Mouse (Mus musculus) midbrain, embryonic 16.5 days (tissue): Measurements from ENCODE around the gene Astn1. TPM values are rescaled to one million over a fixed set of nuclear protein-coding genes. Genes with fewer than 3 reads are reported as not detected.

Source experiments
- ATAC-seq: fragments of 200-750 bp; cut with Nextera tagmentation; 2 replicates; pipeline ENCODE4 v1.8.0; 2017; ENCODE audit warnings: moderate TSS enrichment
- H3K27ac ChIP-seq: fragments of 300-500 bp; sonication (generic); 2 replicates; pipeline ENCODE4 v1.5.1; 2014; ENCODE audit warnings: mild to moderate bottlenecking, low read length, mixed read lengths
- H3K27me3 ChIP-seq: fragments of 300-500 bp; sonication (generic); 2 replicates; pipeline ENCODE4 v1.6.1; 2014; ENCODE audit warnings: low read depth, low read length, mixed read lengths; ENCODE audit not compliant: control insufficient read depth, insufficient read depth
- H3K36me3 ChIP-seq: fragments of 300-500 bp; sonication (generic); 2 replicates; pipeline ENCODE4 v1.6.1; 2014; ENCODE audit warnings: mild to moderate bottlenecking, low read length, moderate library complexity, mixed read lengths; ENCODE audit not compliant: control insufficient read depth, insufficient read depth
- H3K4me1 ChIP-seq: fragments of 300-500 bp; sonication (generic); 2 replicates; pipeline ENCODE4 v1.6.1; 2014; ENCODE audit warnings: mild to moderate bottlenecking, low read length, mixed read lengths; ENCODE audit not compliant: control insufficient read depth, insufficient read depth
- H3K4me2 ChIP-seq: fragments of 300-500 bp; sonication (generic); 2 replicates; pipeline ENCODE4 v1.6.1; 2014; ENCODE audit warnings: mild to moderate bottlenecking, low read length, mixed read lengths
- H3K4me3 ChIP-seq: fragments of 300-500 bp; sonication (generic); 2 replicates; pipeline ENCODE4 v1.5.1; 2014; ENCODE audit warnings: low read depth, mild to moderate bottlenecking, low read length, moderate library complexity, mixed read lengths
- H3K9ac ChIP-seq: fragments of 300-500 bp; sonication (generic); 2 replicates; pipeline ENCODE4 v1.6.1; 2014; ENCODE audit warnings: low read depth, low read length, mixed read lengths
- H3K9me3 ChIP-seq: fragments of 300-500 bp; sonication (generic); replicated peaks from 2 replicates; pipeline ENCODE4 v1.6.1; 2014; ENCODE audit warnings: mild to moderate bottlenecking, low read length, mixed read lengths; ENCODE audit not compliant: control insufficient read depth, poor library complexity, severe bottlenecking
- WGBS: fragments of 180-500 bp; shearing (Covaris S2); extraction: QIAGEN DNeasy Blood & Tissue Kit; methylation state at CpG from one replicate; pipeline ENCODE4 v1.1.7; 2014; 5-methylcytosine and 5-hydroxymethylcytosine counted together
- polyA plus RNA-seq: library from polyadenylated mRNA; unstranded; fragments of >200 nt; fragmentation: Nextera tagmentation; extraction: Ambion mirVana; gene quantifications from 2 replicates; pipeline ENCODE4 v1.2.1, GENCODE M21; 2015

Gene Astn1
- polyA plus RNA-seq, 1 experiment from 2014 or later: 47.2 TPM

- peaks cover 27% of the 10 kb centered on the region for H3K4me1 ChIP-seq
- H3K36me3 ChIP-seq: no peaks in the 10 kb centered on the region
- peak; percentile 78 for ATAC-seq
- WGBS: under 1% methylated on average over 31 of the region's 37 CpGs
- H3K27me3 ChIP-seq: no peaks in the 10 kb centered on the region
- peak overlapping the region; percentile 62 for H3K4me2 ChIP-seq
- peak overlapping the region; percentile 91 for H3K9ac ChIP-seq
- peak overlapping the region; percentile 96 for H3K27ac ChIP-seq
- H3K4me3 ChIP-seq: peak overlapping the region; percentile 57
- no peaks in the 10 kb centered on the region for H3K9me3 ChIP-seq
Measured at GRCm38 (mm10) chr1:158362292-158363101, 424 bp downstream of the Astn1 start.

- no peaks in the 10 kb centered on the region for H3K9me3 ChIP-seq
- H3K4me1 ChIP-seq: peaks cover 27% of the 10 kb centered on the region
- WGBS: 23% methylated on average over 1 of the region's 1 CpGs
- H3K4me2 ChIP-seq: peak overlapping the region; percentile 62
- no peaks in the 10 kb centered on the region for H3K27me3 ChIP-seq
- H3K4me3 ChIP-seq: peak overlapping the region; percentile 57
- peak overlapping the region; percentile 96 for H3K27ac ChIP-seq
- no peaks in the 10 kb centered on the region for H3K36me3 ChIP-seq
- peak overlapping the region; percentile 91 for H3K9ac ChIP-seq
- ATAC-seq: peak; percentile 75
Measured at GRCm38 (mm10) chr1:158364461-158364860, 2.4 kb downstream of the Astn1 start.

GRCm38 (mm10) chr1:158382277-158382676 is 20.2 kb downstream of the Astn1 start:
- ATAC-seq: no peak
- Histone ChIP-seq H3K9ac (no peak overlapping the region), H3K4me2 (no peak overlapping the region), H3K27ac (no peak overlapping the region), H3K27me3 (no peaks in the 10 kb centered on the region), H3K36me3 (no peaks in the 10 kb centered on the region), H3K4me3 (no peak overlapping the region), H3K4me1 (peaks cover 3% of the 10 kb centered on the region; the same call in 1 of the 2 replicates), H3K9me3 (no peaks in the 10 kb centered on the region)
- WGBS: 79% methylated on average over 6 of the region's 6 CpGs

DNA sequence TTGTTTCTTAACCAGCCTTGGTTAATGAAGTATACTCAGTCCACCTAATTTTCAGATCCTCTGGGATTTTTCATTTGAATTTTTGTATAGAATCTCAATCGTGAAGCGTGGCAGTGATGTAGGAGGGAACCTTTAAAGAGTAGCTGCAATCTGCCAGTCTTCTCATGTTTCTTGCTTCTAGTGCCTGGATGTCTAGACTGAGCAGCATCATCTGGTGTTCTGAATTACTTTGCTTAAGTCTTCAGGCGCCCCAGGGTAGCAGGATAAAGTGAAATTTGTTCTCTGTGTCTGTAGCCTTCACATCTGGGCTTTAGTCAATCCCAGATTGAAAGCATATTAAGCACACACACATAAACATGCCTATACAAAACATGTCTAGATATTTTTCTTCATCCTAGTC is 21.1 kb downstream of the Astn1 start:
- Histone ChIP-seq H3K9ac (no peak overlapping the region), H3K27me3 (no peaks in the 10 kb centered on the region), H3K9me3 (no peaks in the 10 kb centered on the region), H3K27ac (no peak overlapping the region), H3K4me2 (no peak overlapping the region), H3K4me1 (peaks cover 3% of the 10 kb centered on the region; the same call in 1 of the 2 replicates), H3K4me3 (no peak overlapping the region), H3K36me3 (no peaks in the 10 kb centered on the region)
- WGBS: 92% methylated on average over 3 of the region's 3 CpGs
- ATAC-seq: no peak

- Histone ChIP-seq H3K9me3 (no peaks in the 10 kb centered on the region), H3K4me3 (no peak overlapping the region), H3K36me3 (no peaks in the 10 kb centered on the region), H3K4me2 (no peak overlapping the region), H3K27me3 (no peaks in the 10 kb centered on the region), H3K27ac (no peak overlapping the region), H3K9ac (no peak overlapping the region), H3K4me1 (peaks cover 7% of the 10 kb centered on the region)
- 94% methylated on average over 2 of the region's 2 CpGs for WGBS
- no peak for ATAC-seq
Measured at GRCm38 (mm10) chr1:158385311-158385710, 23.2 kb downstream of the Astn1 start.

DNA sequence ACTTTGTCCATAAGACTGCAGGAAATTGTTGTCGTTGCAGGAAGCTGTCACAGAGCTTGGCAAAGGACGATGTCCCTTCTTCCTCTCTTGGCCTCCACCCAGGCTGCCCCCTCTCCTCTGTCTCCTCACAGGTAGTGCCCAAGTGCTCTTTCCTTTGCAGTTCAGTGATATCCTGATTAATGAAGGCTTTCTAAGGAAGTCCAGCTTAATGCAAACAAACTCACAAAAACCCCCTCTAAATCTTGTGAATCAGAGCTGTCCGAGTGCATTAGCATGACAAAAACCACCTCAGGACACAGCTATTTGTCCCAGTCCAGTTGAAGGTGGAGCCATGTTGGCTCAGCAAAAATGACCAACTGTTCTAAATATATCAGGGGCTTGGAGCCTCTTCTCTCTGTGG is 24.7 kb downstream of the Astn1 start:
- 24% methylated on average over 3 of the region's 3 CpGs for WGBS
- Histone ChIP-seq H3K36me3 (no peaks in the 10 kb centered on the region), H3K9me3 (no peaks in the 10 kb centered on the region), H3K27ac (no peak overlapping the region), H3K27me3 (no peaks in the 10 kb centered on the region), H3K4me3 (no peak overlapping the region), H3K9ac (no peak overlapping the region), H3K4me1 (peaks cover 8% of the 10 kb centered on the region), H3K4me2 (no peak overlapping the region)
- ATAC-seq: no peak

DNA sequence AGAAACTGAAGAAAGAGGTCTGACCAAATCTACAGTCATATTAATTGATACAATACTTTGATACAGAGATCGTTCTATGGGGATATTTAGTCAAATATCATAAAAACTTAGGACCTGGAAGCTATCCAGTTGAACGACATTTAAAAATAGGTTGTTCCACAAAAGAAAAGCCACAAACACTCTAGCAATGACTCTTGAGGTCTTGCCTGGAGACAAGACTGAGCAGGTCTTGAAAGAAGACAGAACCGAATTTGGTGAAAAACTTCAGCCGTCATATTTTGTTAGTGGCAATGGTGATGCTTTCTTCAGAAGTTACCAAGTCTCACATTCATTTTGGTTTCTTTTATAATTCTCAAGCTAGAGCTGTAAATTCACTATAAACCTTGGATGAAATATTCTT is 26.9 kb downstream of the Astn1 start:
- Histone ChIP-seq H3K9me3 (no peaks in the 10 kb centered on the region), H3K27ac (no peak overlapping the region), H3K9ac (no peak overlapping the region), H3K27me3 (no peaks in the 10 kb centered on the region), H3K4me1 (peaks cover 6% of the 10 kb centered on the region), H3K4me2 (no peak overlapping the region), H3K4me3 (no peak overlapping the region), H3K36me3 (no peaks in the 10 kb centered on the region)
- WGBS: 97% methylated on average over 4 of the region's 4 CpGs
- no peak for ATAC-seq

- WGBS: 51% methylated on average over 4 of the region's 4 CpGs
- H3K36me3 ChIP-seq: no peaks in the 10 kb centered on the region
- no peak overlapping the region for H3K9ac ChIP-seq
- no peak overlapping the region for H3K4me2 ChIP-seq
- no peak overlapping the region for H3K4me3 ChIP-seq
- no peaks in the 10 kb centered on the region for H3K9me3 ChIP-seq
- no peaks in the 10 kb centered on the region for H3K27me3 ChIP-seq
- peaks cover 6% of the 10 kb centered on the region for H3K4me1 ChIP-seq
- ATAC-seq: no peak
- no peak overlapping the region for H3K27ac ChIP-seq
Measured at GRCm38 (mm10) chr1:158390693-158391092, 28.6 kb downstream of the Astn1 start.

DNA sequence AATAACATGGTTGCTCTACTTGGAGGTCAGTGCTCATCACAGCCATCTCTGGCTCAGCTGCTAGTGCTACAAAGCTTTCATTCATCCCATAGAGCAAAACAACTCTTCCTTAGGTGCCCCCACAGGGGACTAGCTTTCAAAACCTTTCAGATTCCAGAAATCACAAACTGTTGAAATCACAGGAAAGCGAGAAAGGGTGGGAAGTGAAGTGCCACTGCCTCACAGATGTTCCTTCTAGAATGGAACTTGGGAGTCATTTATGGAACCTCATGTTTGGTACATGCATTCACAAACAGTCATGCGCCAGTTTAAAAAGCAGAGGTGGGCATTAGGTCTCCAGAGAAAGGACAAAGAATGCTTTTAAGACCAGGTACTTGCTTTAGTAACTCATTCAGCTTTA is 35.0 kb downstream of the Astn1 start:
- Histone ChIP-seq H3K4me3 (no peak overlapping the region), H3K36me3 (no peaks in the 10 kb centered on the region), H3K27me3 (no peaks in the 10 kb centered on the region), H3K27ac (no peak overlapping the region), H3K9me3 (no peaks in the 10 kb centered on the region), H3K4me2 (no peak overlapping the region), H3K9ac (no peak overlapping the region), H3K4me1 (no peaks in the 10 kb centered on the region)
- 91% methylated on average over 2 of the region's 2 CpGs for WGBS
- no peak for ATAC-seq
